Mouse (Mus musculus) heart, adult 2 months (tissue): ENCODE measurements around the gene Rmnd5a.

Experiments used
- CTCF ChIP-seq: fragments of 200-600 bp; IDR thresholded peaks from 2 replicates; pipeline ENCODE4 v1.8.1; 2022; ENCODE audit warnings: antibody characterized with exemption, mild to moderate bottlenecking, moderate library complexity
- POLR2A ChIP-seq: fragments of 200-500 bp; IDR thresholded peaks from 2 replicates; pipeline ENCODE4 v1.6.1; 2011; ENCODE audit warnings: mild to moderate bottlenecking, low read depth, low read length, control low read depth; ENCODE audit not compliant: insufficient read depth

DNA sequence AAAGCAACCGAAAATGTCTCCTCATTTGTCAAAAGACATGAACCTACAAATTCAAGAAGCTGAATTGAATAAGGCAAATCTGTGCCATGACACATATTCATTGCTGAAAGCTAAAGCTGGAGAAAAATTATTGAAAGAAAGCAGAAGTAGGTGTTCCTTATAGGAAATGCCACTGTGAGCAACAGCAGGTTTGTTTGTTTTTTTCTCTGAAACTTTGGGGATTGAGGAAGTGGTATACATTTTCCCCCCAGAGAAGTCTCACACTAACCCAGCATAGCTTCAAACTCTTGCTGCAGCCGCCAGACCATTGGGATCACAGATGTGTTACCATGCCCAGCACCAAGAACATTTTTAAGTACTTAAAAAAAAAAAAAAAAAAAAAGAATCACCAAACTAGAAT lies 12.4 kb upstream of the Rmnd5a start:
- TF ChIP-seq CTCF (no peak), POLR2A (no peak)
